In genomic region chr2:17504115-17504774, GRCm38 (mm10) we compare ENCODE assay signal across 36 mouse cellular contexts.
"Had no signal": no experiment of that assay in that cellular context is flagged by ENCODE, and none has a peak within 500 bp of the region (broad histone marks: within the 10 kb centered on the region; RNA-seq: fewer than 3 reads in every experiment).

No protein-coding gene starts in this region.

- DNase-seq: heart, adult 18-20 months; heart, adult 2 months; heart, postnatal 10 days; heart, postnatal 14 days; heart, postnatal 36 days; heart, postnatal 4 days; kidney, adult 11 months; kidney, adult 18-20 months; kidney, adult 2 months; kidney, adult 8-10 months; kidney, adult 9 months; kidney, postnatal 10 days; kidney, postnatal 14 days; kidney, postnatal 25 days; kidney, postnatal 36 days; kidney, postnatal 4 days; layer of hippocampus, adult 9-11 months had no signal

- H3K27me3 ChIP-seq: heart, embryonic 12.5 days; heart, embryonic 13.5 days; heart, embryonic 15.5 days; hindbrain, embryonic 12.5 days; hindbrain, embryonic 13.5 days; hindbrain, embryonic 15.5 days; intestine, embryonic 15.5 days; kidney, embryonic 15.5 days had no signal

- H3K4me3 ChIP-seq: heart, adult 2 months; heart, embryonic 10.5 days; heart, embryonic 12.5 days; heart, embryonic 13.5 days; heart, embryonic 15.5 days; hindbrain, embryonic 10.5 days; hindbrain, embryonic 12.5 days; hindbrain, embryonic 13.5 days; hindbrain, embryonic 15.5 days; intestine, embryonic 15.5 days; kidney, embryonic 15.5 days; layer of hippocampus, adult 2 months had no signal

- H3K4me1 ChIP-seq: heart, embryonic 12.5 days; heart, embryonic 15.5 days; hindbrain, embryonic 10.5 days; hindbrain, embryonic 12.5 days; hindbrain, embryonic 13.5 days; hindbrain, embryonic 15.5 days; intestine, embryonic 15.5 days; kidney, embryonic 15.5 days had no signal

- ATAC-seq: hindbrain, embryonic 16.5 days; hindbrain, postnatal 0 days; inflammation-experienced regulatory T-cells, adult 6 months; intestine, embryonic 15.5 days; intestine, embryonic 16.5 days; intestine, postnatal 0 days had no signal

- H3K36me3 ChIP-seq: heart, embryonic 10.5 days; heart, embryonic 12.5 days; heart, embryonic 13.5 days; heart, embryonic 15.5 days; hindbrain, embryonic 10.5 days; hindbrain, embryonic 12.5 days; hindbrain, embryonic 13.5 days; hindbrain, embryonic 15.5 days; intestine, embryonic 15.5 days; kidney, embryonic 15.5 days had no signal

- H3K4me2 ChIP-seq: heart, embryonic 11.5 days; heart, embryonic 12.5 days; heart, embryonic 13.5 days; heart, embryonic 15.5 days; hindbrain, embryonic 12.5 days; hindbrain, embryonic 13.5 days; hindbrain, embryonic 14.5 days; hindbrain, embryonic 15.5 days; intestine, embryonic 15.5 days; kidney, embryonic 15.5 days had no signal

- H3K27ac ChIP-seq: heart, adult 2 months; heart, embryonic 10.5 days; heart, embryonic 13.5 days; heart, embryonic 15.5 days; hindbrain, embryonic 10.5 days; hindbrain, embryonic 12.5 days; hindbrain, embryonic 13.5 days; hindbrain, embryonic 14.5 days; hindbrain, embryonic 15.5 days; hindbrain, postnatal 0 days; intestine, embryonic 15.5 days; kidney, embryonic 15.5 days; kidney, postnatal 0 days; layer of hippocampus, adult 2 months had no signal

- H3K9ac ChIP-seq: heart, embryonic 12.5 days; heart, embryonic 13.5 days; heart, embryonic 15.5 days; hindbrain, embryonic 12.5 days; hindbrain, embryonic 13.5 days; hindbrain, embryonic 14.5 days; hindbrain, embryonic 15.5 days; intestine, embryonic 15.5 days; kidney, embryonic 15.5 days had no signal

- H3K9me3 ChIP-seq: heart, embryonic 10.5 days; heart, embryonic 12.5 days; heart, embryonic 13.5 days; heart, embryonic 15.5 days; hindbrain, embryonic 10.5 days; hindbrain, embryonic 12.5 days; hindbrain, embryonic 13.5 days; hindbrain, embryonic 15.5 days; intestine, embryonic 15.5 days; kidney, embryonic 15.5 days had no signal
